In genomic region chr1:83224423-83224960, GRCm38 (mm10) we compare ENCODE assay signal across 31 mouse cellular contexts.
DNase-seq lines count a peak whose midpoint lies in the region; ATAC-seq and TF ChIP-seq lines count a peak whose summit lies in the region.
"Had no signal": no experiment of that assay in that cellular context is flagged by ENCODE, and none has a peak within 500 bp of the region (broad histone marks: within the 10 kb centered on the region; RNA-seq: fewer than 3 reads in every experiment).

No protein-coding gene starts in this region.

- no peak overlapping the region for H3K4me2 ChIP-seq in hindbrain, postnatal 0 days (ENCODE audit: low read depth, low read length)
- H3K4me2 ChIP-seq: embryonic facial prominence, embryonic 15.5 days; forebrain, embryonic 13.5 days; heart, embryonic 12.5 days; intestine, embryonic 15.5 days; neural tube, embryonic 12.5 days had no signal

- no peaks in the 10 kb centered on the region for H3K36me3 ChIP-seq in hindbrain, postnatal 0 days (ENCODE audit: insufficient read depth, low read length)
- H3K36me3 ChIP-seq in hindbrain, embryonic 10.5 days = no peaks in the 10 kb centered on the region
- H3K36me3 ChIP-seq in forebrain, embryonic 10.5 days (replicated peaks) = no peaks in the 10 kb centered on the region
- H3K36me3 ChIP-seq: embryonic facial prominence, embryonic 10.5 days; embryonic facial prominence, embryonic 15.5 days; heart, embryonic 12.5 days; intestine, embryonic 15.5 days; midbrain, embryonic 10.5 days; neural tube, embryonic 12.5 days had no signal

- H3K4me1 ChIP-seq in hindbrain, postnatal 0 days (ENCODE audit: insufficient read depth, low read length) = no peaks in the 10 kb centered on the region
- no peaks in the 10 kb centered on the region for H3K4me1 ChIP-seq in hindbrain, embryonic 10.5 days (replicated peaks)
- no peaks in the 10 kb centered on the region for H3K4me1 ChIP-seq in forebrain, embryonic 10.5 days
- H3K4me1 ChIP-seq: embryonic facial prominence, embryonic 10.5 days; embryonic facial prominence, embryonic 15.5 days; forebrain, embryonic 13.5 days; intestine, embryonic 15.5 days; midbrain, embryonic 10.5 days; neural tube, embryonic 12.5 days had no signal

- no peak overlapping the region for H3K4me3 ChIP-seq in hindbrain, postnatal 0 days (ENCODE audit: low read length)
- H3K4me3 ChIP-seq in hindbrain, embryonic 10.5 days = no peak overlapping the region
- H3K4me3 ChIP-seq in forebrain, embryonic 10.5 days = no peak overlapping the region
- H3K4me3 ChIP-seq: embryonic facial prominence, embryonic 10.5 days; embryonic facial prominence, embryonic 15.5 days; forebrain, embryonic 13.5 days; heart, embryonic 12.5 days; intestine, embryonic 15.5 days; midbrain, embryonic 10.5 days; myocyte; neural tube, embryonic 12.5 days had no signal

- no peak overlapping the region for H3K27ac ChIP-seq in hindbrain, postnatal 0 days
- no peak overlapping the region for H3K27ac ChIP-seq in hindbrain, embryonic 10.5 days
- no peak overlapping the region for H3K27ac ChIP-seq in forebrain, embryonic 10.5 days
- H3K27ac ChIP-seq: embryonic facial prominence, embryonic 10.5 days; embryonic facial prominence, embryonic 15.5 days; forebrain, embryonic 13.5 days; intestine, embryonic 15.5 days; liver, embryonic 14.5 days; midbrain, embryonic 10.5 days; neural tube, embryonic 12.5 days had no signal

- H3K9ac ChIP-seq in hindbrain, postnatal 0 days (replicated peaks; ENCODE audit: low read length) = no peak overlapping the region
- H3K9ac ChIP-seq: embryonic facial prominence, embryonic 15.5 days; forebrain, embryonic 13.5 days; heart, embryonic 12.5 days; intestine, embryonic 15.5 days; liver, embryonic 14.5 days; neural tube, embryonic 12.5 days had no signal

- TF ChIP-seq CTCF in hindbrain, postnatal 0 days (IDR thresholded peaks at IDR 0.05; ENCODE audit: low read depth) = no peak

- no peaks in the 10 kb centered on the region for H3K27me3 ChIP-seq in hindbrain, postnatal 0 days (ENCODE audit: insufficient read depth, low read length)
- H3K27me3 ChIP-seq in hindbrain, embryonic 10.5 days (ENCODE audit: insufficient read depth, poor library complexity, severe bottlenecking) = no peaks in the 10 kb centered on the region
- no peaks in the 10 kb centered on the region for H3K27me3 ChIP-seq in forebrain, embryonic 10.5 days (ENCODE audit: poor library complexity, severe bottlenecking)
- H3K27me3 ChIP-seq: embryonic facial prominence, embryonic 15.5 days; forebrain, embryonic 13.5 days; heart, embryonic 12.5 days; intestine, embryonic 15.5 days; neural tube, embryonic 12.5 days had no signal

- no peak for ATAC-seq in hindbrain, postnatal 0 days
- ATAC-seq: forebrain, embryonic 13.5 days; hindbrain, embryonic 16.5 days; intestine, embryonic 15.5 days; midbrain, embryonic 16.5 days had no signal

- peak; percentile 5 for DNase-seq in hindbrain, postnatal 0 days (ENCODE audit: low spot score)
- no peak for DNase-seq in hindbrain, embryonic 10.5 days (ENCODE audit: low spot score)
- peak; percentile 86 for DNase-seq in cerebellum, adult 11-12 months
- peak; percentile 90 for DNase-seq in cerebellum, adult 9-11 months
- DNase-seq in forebrain, embryonic 10.5 days (ENCODE audit: extremely low spot score, low spot score) = no peak
- DNase-seq in heart, adult 8-10 months (ENCODE audit: low spot score) = no peak
- DNase-seq in heart, adult 11 months = no peak
- DNase-seq: adrenal gland, postnatal 10 days; gastrocnemius, postnatal 14 days; heart, adult 18-20 months; kidney, adult 8-10 months; kidney, postnatal 10 days; layer of hippocampus, postnatal 36 days; liver; lung, adult 2 months; lung, postnatal 14 days; right cerebral cortex, adult 18-20 months; spleen, adult 18-20 months; thymus, adult 2 months; thymus, postnatal 36 days had no signal

- H3K9me3 ChIP-seq in hindbrain, postnatal 0 days (ENCODE audit: low read length) = no peaks in the 10 kb centered on the region
- no peaks in the 10 kb centered on the region for H3K9me3 ChIP-seq in hindbrain, embryonic 10.5 days
- no peaks in the 10 kb centered on the region for H3K9me3 ChIP-seq in forebrain, embryonic 10.5 days
- H3K9me3 ChIP-seq: embryonic facial prominence, embryonic 10.5 days; embryonic facial prominence, embryonic 15.5 days; forebrain, embryonic 13.5 days; intestine, embryonic 15.5 days; midbrain, embryonic 10.5 days; neural tube, embryonic 12.5 days had no signal

Comparison
In these comparisons a context has a peak if more than half of its experiments do, and no peak if none do; other contexts are left out.
1. DNase-seq: peak in hindbrain, postnatal 0 days (single experiment), cerebellum, adult 11-12 months (single experiment) and cerebellum, adult 9-11 months (single experiment); none in hindbrain, embryonic 10.5 days (single experiment), forebrain, embryonic 10.5 days (single experiment), heart, adult 8-10 months (single experiment) and heart, adult 11 months (single experiment).